Mouse (Mus musculus) heart, embryonic 12.5 days (tissue): Measurements from ENCODE around the gene Gm10643. TPM values are rescaled to one million over a fixed set of nuclear protein-coding genes. Genes with fewer than 3 reads are reported as not detected.

ENCODE experiments used
- ATAC-seq: fragments of 200-750 bp; cut with Nextera tagmentation; 2 replicates; pipeline ENCODE4 v1.8.0; 2017; ENCODE audit warnings: moderate TSS enrichment, moderate library complexity; ENCODE audit not compliant: insufficient number of reproducible peaks, low FRiP score
- H3K27ac ChIP-seq: fragments of 300-500 bp; sonication (generic); 2 replicates; pipeline ENCODE4 v1.5.1; 2016; ENCODE audit warnings: mild to moderate bottlenecking, moderate library complexity; ENCODE audit not compliant: poor library complexity, severe bottlenecking
- H3K27me3 ChIP-seq: fragments of 300-500 bp; sonication (generic); replicated peaks from 2 replicates; pipeline ENCODE4 v1.6.1; 2016; ENCODE audit warnings: mild to moderate bottlenecking, moderate library complexity
- H3K36me3 ChIP-seq: fragments of 300-500 bp; sonication (generic); 2 replicates; pipeline ENCODE4 v1.6.1; 2016; ENCODE audit warnings: mild to moderate bottlenecking, moderate library complexity
- H3K4me1 ChIP-seq: fragments of 300-500 bp; sonication (generic); replicated peaks from 2 replicates; pipeline ENCODE4 v1.6.1; 2016; ENCODE audit warnings: mild to moderate bottlenecking
- H3K4me2 ChIP-seq: fragments of 300-500 bp; sonication (generic); 2 replicates; pipeline ENCODE4 v1.6.1; 2016; ENCODE audit warnings: mild to moderate bottlenecking, moderate library complexity
- H3K4me3 ChIP-seq: fragments of 300-500 bp; sonication (generic); 2 replicates; pipeline ENCODE4 v1.5.1; 2016; ENCODE audit warnings: mild to moderate bottlenecking
- H3K9ac ChIP-seq: fragments of 300-500 bp; sonication (generic); 2 replicates; pipeline ENCODE4 v1.6.1; 2016; ENCODE audit warnings: mild to moderate bottlenecking, moderate library complexity
- H3K9me3 ChIP-seq: fragments of 300-500 bp; sonication (generic); replicated peaks from 2 replicates; pipeline ENCODE4 v1.6.1; 2016; ENCODE audit warnings: mild to moderate bottlenecking, moderate library complexity
- WGBS: fragments of 180-500 bp; shearing (Covaris S2); methylation state at CpG from one replicate; pipeline ENCODE4 v1.1.7; 2016; 5-methylcytosine and 5-hydroxymethylcytosine counted together
- polyA plus RNA-seq: library from polyadenylated mRNA; unstranded; fragments of >200 nt; fragmentation: Nextera tagmentation; extraction: Ambion mirVana; gene quantifications from 2 replicates; pipeline ENCODE4 v1.2.1, GENCODE M21; 2016

Gene Gm10643
- polyA plus RNA-seq, 1 experiment from 2014 or later = 1.2 TPM

- H3K4me2 ChIP-seq = no peak overlapping the region
- no peak overlapping the region for H3K4me3 ChIP-seq
- no peak for ATAC-seq
- no peaks in the 10 kb centered on the region for H3K4me1 ChIP-seq
- no peak overlapping the region for H3K27ac ChIP-seq
- WGBS = 81% methylated on average over 9 of the region's 9 CpGs
- no peaks in the 10 kb centered on the region for H3K9me3 ChIP-seq
- H3K27me3 ChIP-seq = no peaks in the 10 kb centered on the region
- no peak overlapping the region for H3K9ac ChIP-seq
- H3K36me3 ChIP-seq = peaks cover 89% of the 10 kb centered on the region
Observed at GRCm38 (mm10) chr8:84089277-84089676, 24.3 kb upstream of the Gm10643 start.

- H3K36me3 ChIP-seq = peaks cover 89% of the 10 kb centered on the region
- no peak overlapping the region for H3K4me2 ChIP-seq
- H3K27ac ChIP-seq = no peak overlapping the region
Observed at GRCm38 (mm10) chr8:84087821-84088220, 22.9 kb upstream of the Gm10643 start.

GRCm38 (mm10) chr8:84087156-84087555 is 22.2 kb upstream of the Gm10643 start:
- no peaks in the 10 kb centered on the region for H3K27me3 ChIP-seq
- WGBS = 87% methylated on average over 7 of the region's 7 CpGs
- H3K4me2 ChIP-seq = no peak overlapping the region
- H3K4me1 ChIP-seq = no peaks in the 10 kb centered on the region
- H3K9me3 ChIP-seq = no peaks in the 10 kb centered on the region
- no peak overlapping the region for H3K27ac ChIP-seq
- no peak overlapping the region for H3K9ac ChIP-seq
- no peak for ATAC-seq
- H3K36me3 ChIP-seq = peaks cover 89% of the 10 kb centered on the region
- no peak overlapping the region for H3K4me3 ChIP-seq

More at GRCm38 (mm10) chr8:84087821-84088220, 22.9 kb upstream of the Gm10643 start:
- no peaks in the 10 kb centered on the region for H3K9me3 ChIP-seq
- no peak overlapping the region for H3K9ac ChIP-seq
- no peaks in the 10 kb centered on the region for H3K4me1 ChIP-seq
- H3K4me3 ChIP-seq = no peak overlapping the region
- H3K27me3 ChIP-seq = no peaks in the 10 kb centered on the region
- ATAC-seq = no peak
- 92% methylated on average over 14 of the region's 14 CpGs for WGBS

- no peak for ATAC-seq
- no peaks in the 10 kb centered on the region for H3K27me3 ChIP-seq
- no peak overlapping the region; the same call in 1 of the 2 replicates for H3K9ac ChIP-seq
- H3K36me3 ChIP-seq = peaks cover 90% of the 10 kb centered on the region
- no peak overlapping the region for H3K4me3 ChIP-seq
- WGBS = 58% methylated on average over 42 of the region's 42 CpGs
- no peaks in the 10 kb centered on the region for H3K4me1 ChIP-seq
- no peaks in the 10 kb centered on the region for H3K9me3 ChIP-seq
- H3K4me2 ChIP-seq = peak overlapping the region; percentile 25
- no peak overlapping the region for H3K27ac ChIP-seq
Observed at GRCm38 (mm10) chr8:84084341-84085115, 19.6 kb upstream of the Gm10643 start.

- Histone ChIP-seq H3K9ac (no peak overlapping the region), H3K9me3 (no peaks in the 10 kb centered on the region), H3K4me3 (no peak overlapping the region), H3K27ac (no peak overlapping the region), H3K36me3 (peaks cover 84% of the 10 kb centered on the region), H3K4me2 (no peak overlapping the region), H3K4me1 (peaks cover 6% of the 10 kb centered on the region; the same call in 1 of the 2 replicates), H3K27me3 (no peaks in the 10 kb centered on the region)
- no peak for ATAC-seq
- WGBS = 35% methylated on average over 8 of the region's 8 CpGs
Observed at GRCm38 (mm10) chr8:84083829-84084241, 18.9 kb upstream of the Gm10643 start.

GRCm38 (mm10) chr8:84079206-84079605 is 14.3 kb upstream of the Gm10643 start:
- H3K27ac ChIP-seq = no peak overlapping the region
- WGBS = 57% methylated on average over 5 of the region's 5 CpGs
- no peak for ATAC-seq
- peaks cover 65% of the 10 kb centered on the region for H3K36me3 ChIP-seq
- no peak overlapping the region for H3K4me2 ChIP-seq
- H3K9ac ChIP-seq = no peak overlapping the region
- H3K9me3 ChIP-seq = no peaks in the 10 kb centered on the region
- no peak overlapping the region for H3K4me3 ChIP-seq
- H3K4me1 ChIP-seq = peaks cover 10% of the 10 kb centered on the region; the same call in 1 of the 2 replicates
- no peaks in the 10 kb centered on the region for H3K27me3 ChIP-seq

- WGBS = 78% methylated on average over 3 of the region's 3 CpGs
Observed at GRCm38 (mm10) chr8:84076849-84077248, 11.9 kb upstream of the Gm10643 start.

GRCm38 (mm10) chr8:84076412-84076811 is 11.5 kb upstream of the Gm10643 start:
- WGBS = 52% methylated on average over 1 of the region's 1 CpGs
- H3K27ac ChIP-seq = no peak overlapping the region
- peaks cover 42% of the 10 kb centered on the region for H3K36me3 ChIP-seq
- H3K9ac ChIP-seq = no peak overlapping the region
- no peaks in the 10 kb centered on the region for H3K9me3 ChIP-seq
- no peaks in the 10 kb centered on the region for H3K27me3 ChIP-seq
- H3K4me1 ChIP-seq = peaks cover 24% of the 10 kb centered on the region
- H3K4me2 ChIP-seq = no peak overlapping the region
- H3K4me3 ChIP-seq = no peak overlapping the region
- no peak for ATAC-seq

More at GRCm38 (mm10) chr8:84076849-84077248, 11.9 kb upstream of the Gm10643 start:
- no peaks in the 10 kb centered on the region for H3K27me3 ChIP-seq
- no peak overlapping the region for H3K4me2 ChIP-seq
- no peak for ATAC-seq
- peaks cover 45% of the 10 kb centered on the region for H3K36me3 ChIP-seq
- no peak overlapping the region for H3K9ac ChIP-seq
- no peak overlapping the region for H3K4me3 ChIP-seq
- H3K9me3 ChIP-seq = no peaks in the 10 kb centered on the region
- H3K27ac ChIP-seq = no peak overlapping the region
- peaks cover 20% of the 10 kb centered on the region for H3K4me1 ChIP-seq

- ATAC-seq = no peak
- WGBS = 70% methylated on average over 10 of the region's 10 CpGs
- Histone ChIP-seq H3K4me1 (peaks cover 35% of the 10 kb centered on the region), H3K27ac (no peak overlapping the region), H3K9me3 (no peaks in the 10 kb centered on the region), H3K36me3 (peaks cover 25% of the 10 kb centered on the region), H3K4me3 (no peak overlapping the region), H3K9ac (no peak overlapping the region), H3K27me3 (no peaks in the 10 kb centered on the region), H3K4me2 (no peak overlapping the region)
Observed at GRCm38 (mm10) chr8:84073230-84073976, 8.5 kb upstream of the Gm10643 start.

- Histone ChIP-seq H3K36me3 (peaks cover 25% of the 10 kb centered on the region), H3K9ac (no peak overlapping the region), H3K4me2 (no peak overlapping the region), H3K27ac (no peak overlapping the region), H3K4me1 (peaks cover 45% of the 10 kb centered on the region), H3K27me3 (no peaks in the 10 kb centered on the region), H3K9me3 (no peaks in the 10 kb centered on the region), H3K4me3 (no peak overlapping the region)
- WGBS = 86% methylated on average over 10 of the region's 10 CpGs
- ATAC-seq = no peak
Observed at GRCm38 (mm10) chr8:84072321-84072720, 7.4 kb upstream of the Gm10643 start.

- Histone ChIP-seq H3K4me1 (peaks cover 45% of the 10 kb centered on the region), H3K9me3 (no peaks in the 10 kb centered on the region), H3K27ac (no peak overlapping the region), H3K36me3 (peaks cover 22% of the 10 kb centered on the region), H3K4me3 (no peak overlapping the region), H3K27me3 (no peaks in the 10 kb centered on the region), H3K9ac (no peak overlapping the region), H3K4me2 (no peak overlapping the region)
- ATAC-seq = no peak
- WGBS = 66% methylated on average over 3 of the region's 3 CpGs
Observed at GRCm38 (mm10) chr8:84071921-84072320, 7.0 kb upstream of the Gm10643 start.
